Comparison of ENCODE assay signal across 25 mouse cellular contexts in genomic region chr1:172659688-172660087, GRCm38 (mm10). TPM values are rescaled to one million over a fixed set of nuclear protein-coding genes. Genes with fewer than 3 reads are reported as not detected.
DNase-seq lines count a peak whose midpoint lies in the region; ATAC-seq lines count a peak whose summit lies in the region.
"Had no signal": no experiment of that assay in that cellular context is flagged by ENCODE, and none has a peak within 500 bp of the region (broad histone marks: within the 10 kb centered on the region; RNA-seq: fewer than 3 reads in every experiment).

No protein-coding gene starts in this region.

- H3K27ac ChIP-seq in heart, embryonic 16.5 days (ENCODE audit: low read length): 0 out of 2 replicates have a peak overlapping the region, but pooled peaks have one; percentile 3
- H3K27ac ChIP-seq in limb, embryonic 10.5 days: no peak overlapping the region
- H3K27ac ChIP-seq: embryonic facial prominence, embryonic 12.5 days; forebrain, embryonic 15.5 days; heart, embryonic 10.5 days; hindbrain, embryonic 15.5 days had no signal

- H3K4me2 ChIP-seq in heart, embryonic 16.5 days (ENCODE audit: low read depth, low read length): no peak overlapping the region
- H3K4me2 ChIP-seq: embryonic facial prominence, embryonic 12.5 days; forebrain, embryonic 15.5 days; hindbrain, embryonic 15.5 days had no signal

- no peaks in the 10 kb centered on the region for H3K9me3 ChIP-seq in heart, embryonic 16.5 days (replicated peaks; ENCODE audit: control insufficient read depth, low read length)
- no peaks in the 10 kb centered on the region for H3K9me3 ChIP-seq in limb, embryonic 10.5 days (replicated peaks)
- H3K9me3 ChIP-seq: embryonic facial prominence, embryonic 12.5 days; forebrain, embryonic 15.5 days; heart, embryonic 10.5 days; hindbrain, embryonic 15.5 days had no signal

- DNase-seq in adrenal gland, postnatal 10 days: peak; percentile 27
- DNase-seq in adrenal gland, adult 8-10 months: no peak
- DNase-seq in heart, postnatal 4 days: no peak
- peak; percentile 10 to 23 for DNase-seq in kidney, postnatal 36 days
- DNase-seq in kidney, adult 11 months: no peak
- DNase-seq in limb, embryonic 10.5 days (ENCODE audit: low spot score): peak; percentile 12
- DNase-seq: B cell, adult 2 months; cerebellum, adult 11-12 months; cerebellum, adult 9-10 months; cerebellum, postnatal 25 days; gastrocnemius, postnatal 36 days had no signal

- H3K4me3 ChIP-seq in heart, embryonic 16.5 days (ENCODE audit: low read length): no peak overlapping the region
- H3K4me3 ChIP-seq in limb, embryonic 10.5 days: no peak overlapping the region
- H3K4me3 ChIP-seq: embryonic facial prominence, embryonic 12.5 days; forebrain, embryonic 15.5 days; heart, embryonic 10.5 days; hindbrain, embryonic 15.5 days had no signal

- no peaks in the 10 kb centered on the region for H3K4me1 ChIP-seq in heart, embryonic 16.5 days (ENCODE audit: control insufficient read depth, insufficient read depth, low read length)
- no peaks in the 10 kb centered on the region for H3K4me1 ChIP-seq in limb, embryonic 10.5 days
- H3K4me1 ChIP-seq: embryonic facial prominence, embryonic 12.5 days; forebrain, embryonic 15.5 days; heart, embryonic 10.5 days; hindbrain, embryonic 15.5 days had no signal

- no peaks in the 10 kb centered on the region for H3K27me3 ChIP-seq in heart, embryonic 16.5 days (ENCODE audit: control insufficient read depth, insufficient read depth, low read length)
- H3K27me3 ChIP-seq in limb, embryonic 10.5 days (ENCODE audit: low read depth, poor library complexity, severe bottlenecking): no peaks in the 10 kb centered on the region
- H3K27me3 ChIP-seq: embryonic facial prominence, embryonic 12.5 days; forebrain, embryonic 15.5 days; hindbrain, embryonic 15.5 days had no signal

- 61% methylated on average over 8 of the region's 8 CpGs for WGBS in heart, embryonic 16.5 days
- WGBS in limb, embryonic 10.5 days: 90% methylated on average over 8 of the region's 8 CpGs

- ATAC-seq in heart, embryonic 16.5 days (replicated peaks; ENCODE audit: extremely low read depth, insufficient read depth, low FRiP score): peak; percentile 55; the same call in 1 of the 2 replicates
- ATAC-seq: CD4-positive, CD25-positive, alpha-beta regulatory T cell, adult 4 months; forebrain, embryonic 15.5 days had no signal

- no peak overlapping the region for H3K9ac ChIP-seq in heart, embryonic 16.5 days (ENCODE audit: low read length)
- H3K9ac ChIP-seq: embryonic facial prominence, embryonic 12.5 days; forebrain, embryonic 15.5 days; hindbrain, embryonic 15.5 days had no signal

- no peaks in the 10 kb centered on the region for H3K36me3 ChIP-seq in heart, embryonic 16.5 days (ENCODE audit: control insufficient read depth, insufficient read depth)
- no peaks in the 10 kb centered on the region for H3K36me3 ChIP-seq in limb, embryonic 10.5 days
- H3K36me3 ChIP-seq: embryonic facial prominence, embryonic 12.5 days; forebrain, embryonic 15.5 days; G1E; heart, embryonic 10.5 days; hindbrain, embryonic 15.5 days had no signal

RNA-seq across cellular contexts. Expression of gene Dusp23, which starts 26.9 kb away (rescaled TPM):
- 10 to 100 TPM; 11.2 to 13.2 TPM for total RNA-seq in adrenal gland, postnatal 10 days (2021)
- total RNA-seq in adrenal gland, adult 8-10 months (2022): 1 to 10 TPM; 4.4 to 9.5 (median 4.8) TPM
- polyA plus RNA-seq in heart, embryonic 16.5 days (2015; fragmentation: Nextera tagmentation; extraction: Ambion mirVana): 11.4 and 12.2 TPM in 2 replicates
- total RNA-seq in heart, postnatal 4 days (2021): 1 to 10 TPM; 6.0 to 6.3 TPM
- polyA plus RNA-seq in limb, embryonic 10.5 days (2016; fragmentation: Nextera tagmentation; extraction: Ambion mirVana): 8.6 and 12.0 TPM in 2 replicates
- total RNA-seq: G1E had no signal
- polyA plus RNA-seq: G1E had no signal

RNA-seq across cellular contexts. Expression of gene Crp, which starts 38.2 kb away (rescaled TPM):
- 10 to 100 TPM; 15.1 to 39.1 TPM for total RNA-seq in adrenal gland, postnatal 10 days (2021)
- total RNA-seq in adrenal gland, adult 8-10 months (2022): under 1 TPM in 2 of 4 experiments, not detected in 2; 0.16 to 0.28 TPM
- polyA plus RNA-seq in heart, embryonic 16.5 days (2015; fragmentation: Nextera tagmentation; extraction: Ambion mirVana): 0.09 and 0.13 TPM in 2 replicates
- not detected for total RNA-seq in heart, postnatal 4 days (2021)
- not detected in 2 replicates for polyA plus RNA-seq in limb, embryonic 10.5 days (2016; fragmentation: Nextera tagmentation; extraction: Ambion mirVana)
- total RNA-seq: heart, postnatal 25 days had no signal
- polyA plus RNA-seq: CD4-positive, CD25-positive, alpha-beta regulatory T cell, adult 4 months; cortical plate, adult 2 months; embryonic facial prominence, embryonic 12.5 days; forebrain, embryonic 11.5 days; forebrain, embryonic 15.5 days; G1E; heart, embryonic 14.5 days; hindbrain, embryonic 11.5 days had no signal

RNA-seq across cellular contexts. Expression of gene Fcrl6, which starts 57.3 kb away (rescaled TPM):
- total RNA-seq in adrenal gland, postnatal 10 days (2021): not detected
- total RNA-seq in adrenal gland, adult 8-10 months (2022): not detected
- not detected in 2 replicates for polyA plus RNA-seq in heart, embryonic 16.5 days (2015; fragmentation: Nextera tagmentation; extraction: Ambion mirVana)
- total RNA-seq in heart, postnatal 4 days (2021): not detected
- 0.21 and 0.58 TPM in 2 replicates for polyA plus RNA-seq in limb, embryonic 10.5 days (2016; fragmentation: Nextera tagmentation; extraction: Ambion mirVana)
- total RNA-seq: G1E; gastrocnemius, adult 8-10 months; gastrocnemius, postnatal 36 days; heart, adult 18-20 months; heart, postnatal 25 days had no signal
- polyA plus RNA-seq: CD4-positive, CD25-positive, alpha-beta regulatory T cell, adult 4 months; cortical plate, adult 2 months; forebrain, embryonic 11.5 days; forebrain, embryonic 15.5 days; G1E; heart, embryonic 10.5 days; heart, embryonic 14.5 days had no signal

Comparison
In these comparisons a context has a peak if more than half of its experiments do, and no peak if none do; other contexts are left out.
1. DNase-seq: peak in adrenal gland, postnatal 10 days (single experiment), kidney, postnatal 36 days (2 of 2) and limb, embryonic 10.5 days (single experiment); none in adrenal gland, adult 8-10 months (single experiment), heart, postnatal 4 days (single experiment) and kidney, adult 11 months (single experiment).
2. RNA of gene Crp, which starts 38.2 kb away (total RNA-seq): 15.1 to 39.1 TPM in adrenal gland, postnatal 10 days; 0.16 to 0.28 TPM in adrenal gland, adult 8-10 months and not detected in heart, postnatal 4 days; every median in the first group is over 10 times any median in the second.